Mouse (Mus musculus) neural tube, embryonic 11.5 days (tissue): ENCODE data around the gene Srprb. TPM values are rescaled to one million over a fixed set of nuclear protein-coding genes. Genes with fewer than 3 reads are reported as not detected.
A peak's percentile ranks its signal among the peaks of the same experiment; 100 is the strongest.
"Not testable (repeated sequence)": the region's sequence is repeated elsewhere in the genome, so short reads cannot be mapped to it uniquely, and the experiment has no call there.

Experiments
- ATAC-seq: fragments of 200-750 bp; cut with Nextera tagmentation; 2 replicates; pipeline ENCODE4 v1.8.0; 2017; ENCODE audit warnings: moderate number of reproducible peaks, mild to moderate bottlenecking, moderate TSS enrichment, moderate library complexity; ENCODE audit not compliant: insufficient read depth, low FRiP score, low TSS enrichment
- DNase-seq: peaks from one replicate; pipeline ENCODE4 v3.0.0-alpha.2; 2015; ENCODE audit warnings: low spot score
- H3K27ac ChIP-seq: fragments of 300-500 bp; sonication (generic); 2 replicates; pipeline ENCODE4 v1.5.1; 2014; ENCODE audit warnings: low read depth, mild to moderate bottlenecking, low read length
- H3K27me3 ChIP-seq: fragments of 300-500 bp; sonication (generic); 2 replicates; pipeline ENCODE4 v1.6.1; 2014; ENCODE audit warnings: mild to moderate bottlenecking, low read length, mixed read lengths; ENCODE audit not compliant: control insufficient read depth, insufficient read depth
- H3K36me3 ChIP-seq: fragments of 300-500 bp; sonication (generic); 2 replicates; pipeline ENCODE4 v1.6.1; 2014; ENCODE audit warnings: mild to moderate bottlenecking, low read length, moderate library complexity, mixed read lengths; ENCODE audit not compliant: control insufficient read depth, insufficient read depth
- H3K4me1 ChIP-seq: fragments of 300-500 bp; sonication (generic); 2 replicates; pipeline ENCODE4 v1.6.1; 2014; ENCODE audit warnings: low read length, mixed read lengths; ENCODE audit not compliant: control insufficient read depth, insufficient read depth
- H3K4me2 ChIP-seq: fragments of 300-500 bp; sonication (generic); 2 replicates; pipeline ENCODE4 v1.6.1; 2014; ENCODE audit warnings: low read depth, mild to moderate bottlenecking, moderate library complexity
- H3K4me3 ChIP-seq: fragments of 300-500 bp; sonication (generic); 2 replicates; pipeline ENCODE4 v1.5.1; 2014; ENCODE audit warnings: low read depth, low read length
- H3K9ac ChIP-seq: fragments of 300-500 bp; sonication (generic); 2 replicates; pipeline ENCODE4 v1.6.1; 2014; ENCODE audit warnings: mild to moderate bottlenecking, low read length
- H3K9me3 ChIP-seq: fragments of 300-500 bp; sonication (generic); 2 replicates; pipeline ENCODE4 v1.6.1; 2016; ENCODE audit warnings: low read length; ENCODE audit not compliant: control insufficient read depth
- WGBS: fragments of 180-500 bp; shearing (Covaris S2); extraction: QIAGEN DNeasy Blood & Tissue Kit; methylation state at CpG from one replicate; pipeline ENCODE4 v1.1.7; 2014; 5-methylcytosine and 5-hydroxymethylcytosine counted together
- polyA plus RNA-seq: library from polyadenylated mRNA; unstranded; fragments of >200 nt; fragmentation: Nextera tagmentation; extraction: Ambion mirVana; gene quantifications from 2 replicates; pipeline ENCODE4 v1.2.1, GENCODE M21; 2014

Gene Srprb
- polyA plus RNA-seq, 1 experiment from 2014 or later, result 71.8 TPM

DNA sequence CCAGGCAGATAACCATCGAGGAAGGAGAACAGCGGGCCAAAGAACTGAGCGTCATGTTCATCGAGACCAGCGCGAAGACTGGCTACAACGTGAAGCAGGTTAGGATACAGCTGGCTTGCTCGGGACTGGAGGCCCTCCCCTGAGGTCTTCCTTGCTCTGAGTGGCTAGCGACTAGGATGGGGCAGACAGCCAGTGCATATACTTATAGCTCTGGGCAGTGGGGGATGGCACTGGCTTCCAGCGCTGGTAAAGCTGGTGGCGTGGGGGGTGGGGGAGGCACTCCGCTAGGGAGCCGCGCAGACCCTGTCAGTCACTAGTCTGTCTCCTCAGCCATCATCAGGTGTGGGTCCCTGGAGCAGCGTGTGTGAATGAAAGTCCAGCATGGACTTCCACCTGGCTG, 38.1 kb downstream of the Srprb start:
- Histone ChIP-seq H3K27ac (no peak overlapping the region), H3K4me2 (no peak overlapping the region), H3K4me3 (no peak overlapping the region), H3K9me3 (no peaks in the 10 kb centered on the region), H3K36me3 (no peaks in the 10 kb centered on the region), H3K4me1 (no peaks in the 10 kb centered on the region), H3K9ac (no peak overlapping the region), H3K27me3 (no peaks in the 10 kb centered on the region)
- 78% methylated on average over 15 of the region's 15 CpGs for WGBS
- ATAC-seq (no peak), DNase-seq (no peak)

DNA sequence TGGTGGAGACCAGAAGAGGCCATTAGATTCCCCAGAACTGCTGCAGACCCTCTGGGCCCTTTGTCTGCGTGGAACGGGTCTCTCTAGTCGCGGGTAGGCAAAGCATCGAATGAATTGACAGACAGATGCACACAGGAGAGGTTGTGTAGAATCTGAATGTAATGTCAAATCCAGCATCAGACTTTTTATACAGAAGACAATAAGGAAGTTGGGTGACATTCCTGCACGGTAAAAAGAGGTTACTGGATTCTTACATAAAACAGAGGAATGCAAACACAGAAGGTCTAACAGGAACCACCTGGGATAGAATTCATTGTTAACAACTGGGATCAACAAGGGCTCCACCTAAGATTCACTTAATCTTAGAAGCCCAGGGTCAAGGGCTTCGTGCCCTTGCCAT, 46.8 kb downstream of the Srprb start:
- not testable (repeated sequence) for H3K4me3 ChIP-seq, ATAC-seq, H3K27ac ChIP-seq, DNase-seq, H3K9me3 ChIP-seq, H3K4me2 ChIP-seq, H3K27me3 ChIP-seq, H3K9ac ChIP-seq, H3K36me3 ChIP-seq, H3K4me1 ChIP-seq
- WGBS, result 89% methylated on average over 7 of the region's 7 CpGs

DNA sequence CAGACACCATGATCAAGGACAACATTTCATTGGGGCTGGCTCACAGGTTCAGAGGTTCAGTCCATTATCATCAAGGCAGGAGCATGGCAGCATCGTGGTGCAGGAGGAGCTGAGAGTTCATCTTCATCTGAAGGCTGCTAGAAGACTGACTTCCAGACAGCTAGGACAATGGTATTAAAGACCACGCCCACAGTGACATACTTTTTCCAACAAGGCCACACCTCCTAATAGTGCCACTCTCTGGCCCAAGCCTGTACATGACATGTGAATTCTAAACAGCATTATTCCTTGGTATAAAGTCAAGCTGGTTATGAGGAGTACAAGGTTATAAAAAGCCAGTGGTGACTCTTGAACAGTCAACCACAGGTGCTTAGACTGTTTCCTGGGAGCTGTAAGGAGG, 47.4 kb downstream of the Srprb start:
- 89% methylated on average over 2 of the region's 2 CpGs for WGBS
- Histone ChIP-seq H3K27ac (no peak overlapping the region), H3K9me3 (no peaks in the 10 kb centered on the region), H3K9ac (no peak overlapping the region), H3K4me1 (no peaks in the 10 kb centered on the region), H3K4me2 (no peak overlapping the region), H3K27me3 (no peaks in the 10 kb centered on the region), H3K36me3 (no peaks in the 10 kb centered on the region), H3K4me3 (no peak overlapping the region)
- ATAC-seq, result no peak
- no peak for DNase-seq

DNA sequence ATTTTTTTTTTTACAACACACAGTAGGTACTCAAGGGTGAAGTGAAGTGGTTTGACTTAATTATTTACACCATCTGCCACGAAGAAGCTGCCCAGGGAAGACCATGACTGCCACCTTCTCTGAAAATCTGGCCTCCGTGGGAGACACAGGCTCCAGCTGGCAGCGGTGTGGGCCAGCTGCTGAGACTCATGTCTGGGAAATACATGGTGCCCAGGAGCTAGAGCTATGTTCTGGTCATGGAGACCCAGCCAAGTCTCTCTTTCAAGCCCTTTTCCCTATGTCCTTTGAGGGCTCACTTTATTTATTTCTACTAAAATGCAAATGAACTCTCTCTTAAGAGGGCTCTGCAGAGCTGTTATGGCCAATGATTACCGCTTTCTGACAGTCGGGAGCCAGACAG, 48.7 kb downstream of the Srprb start:
- Histone ChIP-seq H3K4me1 (no peaks in the 10 kb centered on the region), H3K4me3 (no peak overlapping the region), H3K27ac (no peak overlapping the region), H3K36me3 (no peaks in the 10 kb centered on the region), H3K9ac (no peak overlapping the region), H3K9me3 (no peaks in the 10 kb centered on the region), H3K4me2 (no peak overlapping the region), H3K27me3 (no peaks in the 10 kb centered on the region)
- no peak for DNase-seq
- no peak for ATAC-seq
- WGBS, result 78% methylated on average over 5 of the region's 5 CpGs

DNA sequence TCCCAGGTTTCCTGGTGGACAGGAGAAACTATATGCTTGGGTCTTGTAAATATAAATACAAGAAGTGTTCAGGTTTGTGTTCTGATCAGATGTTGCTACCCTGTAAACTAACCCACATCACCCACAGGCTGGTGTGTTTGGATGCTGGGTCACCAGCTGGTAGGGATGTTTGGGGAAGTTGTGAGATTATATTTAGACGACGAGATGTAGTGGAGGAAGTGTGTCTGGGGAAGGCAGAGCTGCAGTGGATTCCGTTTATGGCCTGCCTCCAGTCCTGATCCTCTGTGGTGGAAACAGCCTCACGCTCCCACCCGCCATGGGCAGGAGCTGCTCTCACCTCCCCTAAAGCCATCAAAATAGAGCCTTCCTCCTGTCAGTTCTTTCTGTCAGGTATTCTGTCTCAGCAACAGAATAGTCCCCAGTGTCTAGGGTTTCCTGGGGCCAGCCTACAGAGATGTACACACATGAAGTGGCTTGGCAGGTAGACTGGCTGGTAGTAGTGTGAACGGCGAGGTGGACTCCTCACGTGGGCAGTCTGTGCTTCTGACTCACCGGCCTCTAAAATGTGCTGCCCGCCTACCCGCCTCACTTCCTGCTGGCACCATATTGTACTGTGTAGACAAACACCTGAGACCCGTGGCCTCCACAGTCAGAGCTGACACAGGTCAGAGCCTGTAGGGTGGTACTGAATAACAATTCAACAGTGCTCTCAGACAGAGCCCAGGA, 52.7 kb downstream of the Srprb start:
- Histone ChIP-seq H3K27me3 (no peaks in the 10 kb centered on the region), H3K9ac (no peak overlapping the region), H3K36me3 (no peaks in the 10 kb centered on the region), H3K4me1 (peaks cover 18% of the 10 kb centered on the region), H3K27ac (no peak overlapping the region), H3K4me3 (no peak overlapping the region), H3K4me2 (no peak overlapping the region), H3K9me3 (no peaks in the 10 kb centered on the region)
- DNase-seq (no peak), ATAC-seq (no peak)
- WGBS, result 87% methylated on average over 12 of the region's 12 CpGs

DNA sequence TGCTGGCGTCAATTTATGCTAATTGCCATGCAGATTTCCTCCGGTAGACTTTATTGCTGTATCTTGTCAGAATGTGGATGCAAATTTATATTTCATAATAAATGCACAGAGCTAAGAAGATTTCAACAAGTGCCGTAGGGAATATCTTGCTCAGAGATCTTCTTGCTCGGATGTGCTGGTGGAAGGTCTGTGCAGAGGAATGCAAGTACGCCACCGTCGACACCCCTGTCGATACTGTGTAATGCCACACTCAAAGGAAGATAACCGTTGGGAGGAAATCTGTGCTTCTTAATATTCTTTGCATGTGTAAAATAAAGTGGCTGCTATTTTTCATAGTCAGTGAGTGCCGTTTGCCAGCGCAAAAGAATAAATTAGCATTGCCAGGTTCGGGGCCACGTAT, 54.8 kb downstream of the Srprb start:
- 58% methylated on average over 13 of the region's 13 CpGs for WGBS
- no peak overlapping the region for H3K9ac ChIP-seq
- H3K4me2 ChIP-seq, result no peak overlapping the region
- H3K9me3 ChIP-seq, result no peaks in the 10 kb centered on the region
- H3K36me3 ChIP-seq, result no peaks in the 10 kb centered on the region
- DNase-seq (no peak), ATAC-seq (0 out of 2 replicates have a peak, but pooled peaks have one; percentile 51)
- no peak overlapping the region for H3K4me3 ChIP-seq
- peaks cover 22% of the 10 kb centered on the region for H3K4me1 ChIP-seq
- peak overlapping the region; percentile 69 for H3K27ac ChIP-seq
- H3K27me3 ChIP-seq, result no peaks in the 10 kb centered on the region

DNA sequence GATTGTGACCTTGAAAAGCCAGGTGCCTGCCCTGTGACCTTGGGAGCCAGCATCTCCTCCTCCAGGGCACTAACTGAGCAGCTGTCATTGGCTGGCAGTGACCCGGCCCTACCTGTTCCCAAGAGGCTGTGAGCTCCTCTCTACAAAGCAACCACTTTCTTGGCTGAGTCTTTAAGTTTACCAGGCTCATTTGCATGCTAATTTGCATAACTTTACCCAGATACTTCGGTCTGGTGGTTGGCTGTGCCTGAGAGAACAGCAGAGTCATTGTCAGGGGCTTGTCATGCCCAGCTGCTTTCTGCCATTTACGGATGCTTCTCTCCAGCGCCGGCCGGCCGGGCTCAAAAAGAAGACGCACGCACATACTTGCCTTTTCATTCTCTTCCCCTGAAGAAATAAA, 55.2 kb downstream of the Srprb start:
- 20% methylated on average over 9 of the region's 9 CpGs for WGBS
- ATAC-seq, result peak; percentile 82
- DNase-seq, result peak; percentile 65

DNA sequence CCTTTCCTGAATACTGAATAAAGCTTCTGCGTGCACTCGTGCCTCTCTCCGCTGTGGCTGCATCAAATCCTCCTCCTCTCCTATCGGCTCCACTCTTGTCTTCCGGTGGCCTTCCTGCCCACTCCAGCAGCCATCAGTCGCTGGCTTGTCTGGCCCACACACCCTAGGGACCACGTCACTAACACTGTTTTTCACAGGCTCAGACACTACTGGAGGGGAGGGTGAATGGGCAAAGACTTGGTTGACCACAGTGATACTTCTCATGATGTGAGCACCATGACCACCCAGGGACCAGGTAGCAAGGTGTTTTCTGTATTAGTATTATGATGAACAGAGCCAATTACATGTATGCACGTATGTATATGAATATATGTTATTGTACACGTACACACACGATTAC, 55.7 kb downstream of the Srprb start:
- ATAC-seq, result peak; percentile 60
- H3K27me3 ChIP-seq, result no peaks in the 10 kb centered on the region
- H3K27ac ChIP-seq, result peak overlapping the region; percentile 69; the same call in 1 of the 2 replicates
- H3K4me3 ChIP-seq, result no peak overlapping the region
- 84% methylated on average over 10 of the region's 10 CpGs for WGBS
- DNase-seq, result no peak
- no peak overlapping the region for H3K9ac ChIP-seq
- H3K4me1 ChIP-seq, result peaks cover 22% of the 10 kb centered on the region
- peaks cover 2% of the 10 kb centered on the region; the same call in 1 of the 2 replicates for H3K36me3 ChIP-seq
- no peaks in the 10 kb centered on the region for H3K9me3 ChIP-seq
- H3K4me2 ChIP-seq, result no peak overlapping the region

More for the DNA sequence above, 55.2 kb downstream of the Srprb start:
- no peak overlapping the region for H3K4me2 ChIP-seq
- H3K4me1 ChIP-seq, result peaks cover 22% of the 10 kb centered on the region
- H3K27ac ChIP-seq, result peak overlapping the region; percentile 69
- H3K36me3 ChIP-seq, result no peaks in the 10 kb centered on the region
- H3K9ac ChIP-seq, result no peak overlapping the region
- H3K27me3 ChIP-seq, result no peaks in the 10 kb centered on the region
- H3K9me3 ChIP-seq, result no peaks in the 10 kb centered on the region
- H3K4me3 ChIP-seq, result no peak overlapping the region

DNA sequence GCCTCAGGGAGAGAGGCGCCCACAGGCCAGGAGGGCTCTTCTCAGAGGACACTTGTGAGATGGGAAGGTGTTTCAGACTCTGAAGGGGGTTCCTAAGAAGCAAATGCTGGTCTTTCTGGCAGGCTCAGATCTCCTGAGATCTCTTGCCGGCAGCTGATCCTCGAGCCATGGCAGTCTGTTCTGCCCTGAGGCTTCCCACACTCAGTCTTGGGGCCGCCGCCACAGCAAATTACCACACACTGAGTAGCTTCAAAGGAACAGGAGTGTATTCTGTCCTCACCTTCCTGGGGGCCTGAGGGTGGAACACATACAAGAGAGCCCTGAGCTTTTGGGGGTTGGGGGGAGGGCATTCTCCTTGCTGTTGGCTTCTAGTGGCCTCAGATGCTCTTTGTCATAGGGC, 56.6 kb downstream of the Srprb start:
- ATAC-seq (no peak), DNase-seq (no peak)
- no peak overlapping the region for H3K4me3 ChIP-seq
- no peak overlapping the region for H3K4me2 ChIP-seq
- H3K27ac ChIP-seq, result no peak overlapping the region
- no peak overlapping the region for H3K9ac ChIP-seq
- H3K36me3 ChIP-seq, result peaks cover 2% of the 10 kb centered on the region; the same call in 1 of the 2 replicates
- no peaks in the 10 kb centered on the region for H3K27me3 ChIP-seq
- peaks cover 22% of the 10 kb centered on the region for H3K4me1 ChIP-seq
- H3K9me3 ChIP-seq, result no peaks in the 10 kb centered on the region
- 43% methylated on average over 5 of the region's 5 CpGs for WGBS
